Mouse (Mus musculus) midbrain, embryonic 16.5 days (tissue): ENCODE measurements around the gene Cd24a. TPM values are rescaled to one million over a fixed set of nuclear protein-coding genes. Genes with fewer than 3 reads are reported as not detected.

ENCODE experiments used
- ATAC-seq: fragments of 200-750 bp; cut with Nextera tagmentation; 2 replicates; pipeline ENCODE4 v1.8.0; 2017; ENCODE audit warnings: moderate TSS enrichment
- H3K27ac ChIP-seq: fragments of 300-500 bp; sonication (generic); 2 replicates; pipeline ENCODE4 v1.5.1; 2014; ENCODE audit warnings: mild to moderate bottlenecking, low read length, mixed read lengths
- H3K27me3 ChIP-seq: fragments of 300-500 bp; sonication (generic); 2 replicates; pipeline ENCODE4 v1.6.1; 2014; ENCODE audit warnings: low read depth, low read length, mixed read lengths; ENCODE audit not compliant: control insufficient read depth, insufficient read depth
- H3K36me3 ChIP-seq: fragments of 300-500 bp; sonication (generic); 2 replicates; pipeline ENCODE4 v1.6.1; 2014; ENCODE audit warnings: mild to moderate bottlenecking, low read length, moderate library complexity, mixed read lengths; ENCODE audit not compliant: control insufficient read depth, insufficient read depth
- H3K4me1 ChIP-seq: fragments of 300-500 bp; sonication (generic); 2 replicates; pipeline ENCODE4 v1.6.1; 2014; ENCODE audit warnings: mild to moderate bottlenecking, low read length, mixed read lengths; ENCODE audit not compliant: control insufficient read depth, insufficient read depth
- H3K4me2 ChIP-seq: fragments of 300-500 bp; sonication (generic); 2 replicates; pipeline ENCODE4 v1.6.1; 2014; ENCODE audit warnings: mild to moderate bottlenecking, low read length, mixed read lengths
- H3K4me3 ChIP-seq: fragments of 300-500 bp; sonication (generic); 2 replicates; pipeline ENCODE4 v1.5.1; 2014; ENCODE audit warnings: low read depth, mild to moderate bottlenecking, low read length, moderate library complexity, mixed read lengths
- H3K9ac ChIP-seq: fragments of 300-500 bp; sonication (generic); 2 replicates; pipeline ENCODE4 v1.6.1; 2014; ENCODE audit warnings: low read depth, low read length, mixed read lengths
- H3K9me3 ChIP-seq: fragments of 300-500 bp; sonication (generic); replicated peaks from 2 replicates; pipeline ENCODE4 v1.6.1; 2014; ENCODE audit warnings: mild to moderate bottlenecking, low read length, mixed read lengths; ENCODE audit not compliant: control insufficient read depth, poor library complexity, severe bottlenecking
- WGBS: fragments of 180-500 bp; shearing (Covaris S2); extraction: QIAGEN DNeasy Blood & Tissue Kit; methylation state at CpG from one replicate; pipeline ENCODE4 v1.1.7; 2014; 5-methylcytosine and 5-hydroxymethylcytosine counted together
- polyA plus RNA-seq: library from polyadenylated mRNA; unstranded; fragments of >200 nt; fragmentation: Nextera tagmentation; extraction: Ambion mirVana; gene quantifications from 2 replicates; pipeline ENCODE4 v1.2.1, GENCODE M21; 2015

Cd24a gene
- polyA plus RNA-seq, 1 experiment from 2014 or later: 660 TPM

DNA sequence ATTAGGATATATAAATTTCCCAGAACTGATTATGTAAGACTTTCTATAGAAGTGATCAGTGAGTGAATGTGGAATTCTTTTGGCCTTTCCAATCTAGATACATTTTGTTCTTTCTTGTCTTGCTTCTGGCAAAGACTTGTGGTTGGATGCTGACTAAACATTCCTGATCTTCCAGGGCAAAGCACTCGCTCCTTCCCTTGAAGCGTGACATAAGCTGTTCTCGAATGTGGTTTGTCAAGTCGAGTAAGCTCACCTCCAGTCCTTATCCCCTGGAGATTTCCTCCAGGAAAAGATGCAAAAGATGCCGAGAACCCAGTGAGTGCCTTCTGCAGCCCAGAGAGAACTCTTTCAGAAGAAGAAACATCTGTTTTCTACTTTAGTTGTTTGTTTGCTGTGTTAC lies 51.1 kb downstream of the Cd24a start:
- ATAC-seq: no peak
- no peak overlapping the region for H3K27ac ChIP-seq
- H3K9ac ChIP-seq: no peak overlapping the region
- WGBS: 83% methylated on average over 5 of the region's 5 CpGs
- no peaks in the 10 kb centered on the region for H3K27me3 ChIP-seq
- no peaks in the 10 kb centered on the region for H3K9me3 ChIP-seq
- H3K4me3 ChIP-seq: no peak overlapping the region
- no peak overlapping the region for H3K4me2 ChIP-seq
- peaks cover 6% of the 10 kb centered on the region; the same call in 1 of the 2 replicates for H3K4me1 ChIP-seq
- no peaks in the 10 kb centered on the region for H3K36me3 ChIP-seq

DNA sequence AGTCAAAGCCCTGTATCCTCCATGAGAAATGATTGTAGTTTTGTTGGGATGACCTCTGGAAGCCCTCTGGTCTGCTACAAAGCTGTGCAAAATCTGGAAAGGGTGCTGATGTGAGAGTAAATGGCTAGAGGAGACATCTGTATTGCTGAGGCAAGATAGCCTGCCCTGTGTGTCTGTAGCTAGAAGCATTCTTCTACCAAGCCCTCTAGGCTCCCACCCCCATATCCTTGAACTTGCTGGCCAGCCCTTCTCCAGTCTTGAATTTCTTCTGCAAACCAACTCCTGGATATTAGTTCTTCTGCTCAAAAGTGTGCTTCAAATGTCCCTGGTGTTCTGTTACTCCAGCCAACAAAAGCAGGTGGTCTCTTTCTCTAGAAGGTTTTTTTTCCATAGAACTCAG lies 51.8 kb downstream of the Cd24a start:
- ATAC-seq: no peak
- no peak overlapping the region for H3K9ac ChIP-seq

DNA sequence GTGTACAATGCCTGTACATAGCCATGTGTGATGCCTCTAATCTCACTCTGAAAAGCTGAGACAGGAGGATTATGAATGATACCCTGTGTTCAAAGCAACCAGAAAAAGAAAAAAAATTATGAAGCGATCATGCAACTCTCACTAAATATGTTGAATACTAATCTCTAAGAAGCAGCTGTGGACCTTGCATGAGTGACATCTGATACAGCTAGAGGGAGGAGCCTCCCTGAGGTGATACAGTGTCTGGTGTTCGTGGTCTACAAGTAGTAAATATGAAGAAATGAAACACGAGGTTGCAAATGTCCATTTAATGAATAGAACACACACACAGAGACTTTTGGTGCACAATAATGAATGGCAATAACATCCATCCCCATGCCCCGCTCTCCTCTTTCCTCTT lies 52.5 kb downstream of the Cd24a start:
- H3K4me1 ChIP-seq: no peaks in the 10 kb centered on the region; the same call in 1 of the 2 replicates
- H3K27ac ChIP-seq: no peak overlapping the region
- no peaks in the 10 kb centered on the region for H3K9me3 ChIP-seq
- H3K27me3 ChIP-seq: no peaks in the 10 kb centered on the region
- 69% methylated on average over 4 of the region's 4 CpGs for WGBS
- no peaks in the 10 kb centered on the region for H3K36me3 ChIP-seq
- H3K9ac ChIP-seq: no peak overlapping the region
- no peak overlapping the region for H3K4me3 ChIP-seq
- H3K4me2 ChIP-seq: no peak overlapping the region
- ATAC-seq: no peak

More for the DNA sequence above, 51.8 kb downstream of the Cd24a start:
- Histone ChIP-seq H3K4me3 (no peak overlapping the region), H3K27me3 (no peaks in the 10 kb centered on the region), H3K27ac (no peak overlapping the region), H3K4me1 (peaks cover 6% of the 10 kb centered on the region; the same call in 1 of the 2 replicates), H3K9me3 (no peaks in the 10 kb centered on the region), H3K4me2 (no peak overlapping the region), H3K36me3 (no peaks in the 10 kb centered on the region)

DNA sequence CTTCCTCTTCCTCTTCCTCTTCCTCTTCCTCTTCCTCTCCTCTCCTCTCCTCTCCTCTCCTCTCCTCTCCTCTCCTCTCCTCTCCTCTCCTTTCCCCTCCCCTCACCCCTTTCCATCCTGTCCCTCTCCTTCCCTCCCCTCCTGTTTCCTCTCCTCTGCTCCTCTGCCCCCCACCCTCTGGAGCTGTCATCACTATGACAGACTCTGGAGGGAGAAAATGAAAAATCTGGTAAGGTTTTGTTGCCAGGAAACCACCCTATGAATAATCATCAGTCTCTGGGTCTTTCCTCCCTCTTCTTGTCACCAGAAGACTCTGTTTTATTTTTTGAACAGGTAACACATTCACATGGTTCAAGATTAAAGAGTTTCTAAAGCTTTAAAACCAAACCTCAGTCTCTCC lies 53.0 kb downstream of the Cd24a start:
- peak; percentile 64; the same call in 1 of the 2 replicates for ATAC-seq
- no peaks in the 10 kb centered on the region for H3K36me3 ChIP-seq
- H3K9me3 ChIP-seq: no peaks in the 10 kb centered on the region
- H3K27ac ChIP-seq: no peak overlapping the region
- no peaks in the 10 kb centered on the region for H3K4me1 ChIP-seq
- H3K27me3 ChIP-seq: no peaks in the 10 kb centered on the region
- no peak overlapping the region for H3K4me3 ChIP-seq
- no peak overlapping the region for H3K9ac ChIP-seq
- H3K4me2 ChIP-seq: no peak overlapping the region

DNA sequence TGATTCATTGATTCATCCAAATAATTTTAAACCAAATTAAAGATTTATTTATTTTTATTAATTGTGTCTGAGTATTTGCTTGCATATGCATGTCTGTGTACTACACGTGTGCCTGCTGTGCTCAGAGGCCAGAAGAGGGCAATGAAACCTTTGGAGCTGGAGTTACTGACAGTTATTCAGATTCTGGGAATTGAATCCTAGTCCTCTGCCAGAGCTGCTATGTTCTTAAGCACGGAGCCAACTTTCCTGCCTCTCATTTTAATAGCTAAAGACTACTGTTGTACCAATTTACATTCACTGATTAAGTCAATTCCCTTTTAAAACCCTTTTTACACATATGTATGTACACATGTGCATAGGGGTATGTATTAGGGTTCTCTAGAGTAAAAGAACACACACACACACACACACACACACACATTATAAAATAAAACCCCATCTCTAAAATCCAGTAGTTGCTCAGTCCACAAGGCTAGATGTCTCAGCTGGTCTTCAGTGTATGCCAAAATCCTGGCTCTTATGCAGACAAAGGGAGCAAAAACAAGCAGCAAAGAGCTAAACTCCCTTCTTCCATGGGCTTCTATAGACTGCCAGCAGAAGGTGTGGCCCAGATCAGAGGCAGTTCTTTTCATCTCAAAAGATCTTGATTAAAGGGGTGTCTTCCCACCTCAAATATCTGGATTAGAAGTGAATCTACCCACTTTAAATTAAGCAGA lies 53.7 kb downstream of the Cd24a start:
- H3K27me3 ChIP-seq: no peaks in the 10 kb centered on the region
- no peak overlapping the region for H3K27ac ChIP-seq
- 59% methylated on average over 2 of the region's 2 CpGs for WGBS
- no peak overlapping the region for H3K4me2 ChIP-seq
- no peaks in the 10 kb centered on the region for H3K9me3 ChIP-seq
- ATAC-seq: no peak
- no peak overlapping the region for H3K9ac ChIP-seq
- no peaks in the 10 kb centered on the region for H3K36me3 ChIP-seq
- H3K4me3 ChIP-seq: no peak overlapping the region
- H3K4me1 ChIP-seq: no peaks in the 10 kb centered on the region

DNA sequence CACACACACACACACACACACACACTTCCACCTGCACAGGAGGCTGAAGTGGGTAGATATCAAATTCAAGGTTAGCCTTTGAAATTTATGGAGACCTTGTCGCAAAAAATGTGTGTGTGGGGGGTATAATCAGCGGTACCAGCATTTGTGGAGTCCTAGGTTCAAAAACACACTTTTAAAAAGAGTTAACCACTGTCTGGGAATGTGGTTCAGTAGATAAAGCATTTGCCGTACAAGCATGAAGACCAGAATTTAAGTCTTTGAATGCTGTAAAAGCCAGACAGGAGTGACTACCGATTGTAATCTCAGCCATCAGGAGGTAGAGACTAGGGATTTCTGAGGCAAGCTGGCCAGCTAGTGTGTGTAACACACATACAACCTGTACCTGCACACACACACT lies 55.0 kb downstream of the Cd24a start:
- H3K4me1 ChIP-seq: no peaks in the 10 kb centered on the region
- no peaks in the 10 kb centered on the region for H3K27me3 ChIP-seq
- no peaks in the 10 kb centered on the region for H3K36me3 ChIP-seq
- no peak overlapping the region for H3K4me3 ChIP-seq
- ATAC-seq: no peak
- H3K27ac ChIP-seq: no peak overlapping the region
- H3K9me3 ChIP-seq: no peaks in the 10 kb centered on the region
- WGBS: 88% methylated on average over 4 of the region's 4 CpGs
- no peak overlapping the region for H3K9ac ChIP-seq
- no peak overlapping the region for H3K4me2 ChIP-seq

Other genes with a start within 250 kb of the Cd24a start
- 3.1 TPM in 2 replicates for gene Bend3, start 99.5 kb upstream of the Cd24a start, polyA plus RNA-seq
- 16.6 and 23.4 TPM in 2 replicates for gene Gm9803, start 54.2 kb upstream of the Cd24a start, polyA plus RNA-seq
- 64.3 and 68.7 TPM in 2 replicates for gene 1700021F05Rik, start 37.3 kb upstream of the Cd24a start, polyA plus RNA-seq